Comparison of ENCODE assay signal across 12 mouse cellular contexts in genomic region chr4:142475632-142476031, GRCm38 (mm10).
DNase-seq lines count a peak whose midpoint lies in the region; ATAC-seq lines count a peak whose summit lies in the region.
"Had no signal": no experiment of that assay in that cellular context is flagged by ENCODE, and none has a peak within 500 bp of the region (broad histone marks: within the 10 kb centered on the region; RNA-seq: fewer than 3 reads in every experiment).

No protein-coding gene starts in this region.

- no peaks in the 10 kb centered on the region for H3K9me3 ChIP-seq in limb, embryonic 12.5 days
- H3K9me3 ChIP-seq in limb, embryonic 10.5 days (replicated peaks) = no peaks in the 10 kb centered on the region
- no peaks in the 10 kb centered on the region for H3K9me3 ChIP-seq in embryonic facial prominence, embryonic 13.5 days
- no peaks in the 10 kb centered on the region for H3K9me3 ChIP-seq in hindbrain, embryonic 12.5 days (replicated peaks)
- H3K9me3 ChIP-seq in midbrain, embryonic 15.5 days = no peaks in the 10 kb centered on the region
- H3K9me3 ChIP-seq: megakaryocyte, embryonic 14.5 days had no signal

- H3K27ac ChIP-seq in limb, embryonic 12.5 days = no peak overlapping the region
- H3K27ac ChIP-seq in limb, embryonic 10.5 days = no peak overlapping the region
- H3K27ac ChIP-seq in embryonic facial prominence, embryonic 13.5 days = no peak overlapping the region
- H3K27ac ChIP-seq in hindbrain, embryonic 12.5 days = no peak overlapping the region
- no peak overlapping the region for H3K27ac ChIP-seq in midbrain, embryonic 15.5 days
- H3K27ac ChIP-seq: kidney, postnatal 0 days had no signal

- no peak for DNase-seq in limb, embryonic 10.5 days (ENCODE audit: low spot score)
- DNase-seq in ovary, adult 18-20 months (ENCODE audit: low spot score) = no peak
- no peak for DNase-seq in T-cell, adult 2 months (ENCODE audit: low spot score)
- no peak for DNase-seq in kidney, postnatal 10 days
- DNase-seq: thymus, postnatal 36 days had no signal

- H3K27me3 ChIP-seq in limb, embryonic 12.5 days = no peaks in the 10 kb centered on the region
- 0 out of 2 replicates have a peak, but pooled peaks cover 6% of the 10 kb centered on the region for H3K27me3 ChIP-seq in limb, embryonic 10.5 days (ENCODE audit: low read depth, poor library complexity, severe bottlenecking)
- no peaks in the 10 kb centered on the region for H3K27me3 ChIP-seq in embryonic facial prominence, embryonic 13.5 days
- H3K27me3 ChIP-seq in hindbrain, embryonic 12.5 days = no peaks in the 10 kb centered on the region
- no peaks in the 10 kb centered on the region for H3K27me3 ChIP-seq in midbrain, embryonic 15.5 days (replicated peaks)
- H3K27me3 ChIP-seq: CH12.LX had no signal

- no peak overlapping the region for H3K9ac ChIP-seq in limb, embryonic 12.5 days (replicated peaks)
- 0 out of 2 replicates have a peak overlapping the region, but pooled peaks have one; percentile 22 for H3K9ac ChIP-seq in embryonic facial prominence, embryonic 13.5 days
- H3K9ac ChIP-seq in hindbrain, embryonic 12.5 days = no peak overlapping the region
- peak overlapping the region; percentile 16; the same call in 1 of the 2 replicates for H3K9ac ChIP-seq in midbrain, embryonic 15.5 days

- 81% methylated on average over 10 of the region's 10 CpGs for WGBS in limb, embryonic 12.5 days
- 83% methylated on average over 10 of the region's 10 CpGs for WGBS in limb, embryonic 10.5 days
- WGBS in embryonic facial prominence, embryonic 13.5 days = 75% methylated on average over 10 of the region's 10 CpGs
- WGBS in hindbrain, embryonic 12.5 days = 81% methylated on average over 10 of the region's 10 CpGs
- WGBS in midbrain, embryonic 15.5 days = 75% methylated on average over 10 of the region's 10 CpGs

- H3K4me1 ChIP-seq in limb, embryonic 12.5 days (replicated peaks) = peaks cover 15% of the 10 kb centered on the region; the same call in 1 of the 2 replicates
- peaks cover 8% of the 10 kb centered on the region; the same call in 1 of the 2 replicates for H3K4me1 ChIP-seq in limb, embryonic 10.5 days
- peaks cover 32% of the 10 kb centered on the region for H3K4me1 ChIP-seq in embryonic facial prominence, embryonic 13.5 days
- H3K4me1 ChIP-seq in hindbrain, embryonic 12.5 days = peaks cover 15% of the 10 kb centered on the region
- peaks cover 31% of the 10 kb centered on the region for H3K4me1 ChIP-seq in midbrain, embryonic 15.5 days
- H3K4me1 ChIP-seq: megakaryocyte, embryonic 14.5 days had no signal

- H3K36me3 ChIP-seq in limb, embryonic 12.5 days = no peaks in the 10 kb centered on the region
- H3K36me3 ChIP-seq in limb, embryonic 10.5 days = no peaks in the 10 kb centered on the region
- H3K36me3 ChIP-seq in embryonic facial prominence, embryonic 13.5 days = no peaks in the 10 kb centered on the region
- no peaks in the 10 kb centered on the region for H3K36me3 ChIP-seq in hindbrain, embryonic 12.5 days
- H3K36me3 ChIP-seq in midbrain, embryonic 15.5 days (replicated peaks) = no peaks in the 10 kb centered on the region

- peak overlapping the region; percentile 18 for H3K4me3 ChIP-seq in limb, embryonic 12.5 days (replicated peaks)
- no peak overlapping the region for H3K4me3 ChIP-seq in limb, embryonic 10.5 days
- peak overlapping the region; percentile 25 for H3K4me3 ChIP-seq in embryonic facial prominence, embryonic 13.5 days
- H3K4me3 ChIP-seq in hindbrain, embryonic 12.5 days = peak overlapping the region; percentile 13
- peak overlapping the region; percentile 34 for H3K4me3 ChIP-seq in midbrain, embryonic 15.5 days
- H3K4me3 ChIP-seq: megakaryocyte, embryonic 14.5 days had no signal

- no peak for ATAC-seq in limb, embryonic 12.5 days (ENCODE audit: insufficient number of reproducible peaks, insufficient read depth, low FRiP score, low TSS enrichment, low read depth)
- ATAC-seq in embryonic facial prominence, embryonic 13.5 days (ENCODE audit: insufficient number of reproducible peaks, insufficient read depth, low FRiP score, low TSS enrichment, low read depth) = no peak
- no peak for ATAC-seq in hindbrain, embryonic 12.5 days (ENCODE audit: low FRiP score)
- no peak for ATAC-seq in midbrain, embryonic 15.5 days (replicated peaks)

- H3K4me2 ChIP-seq in limb, embryonic 12.5 days = peak overlapping the region; percentile 46
- H3K4me2 ChIP-seq in embryonic facial prominence, embryonic 13.5 days = peak overlapping the region; percentile 48
- peak overlapping the region; percentile 39 for H3K4me2 ChIP-seq in hindbrain, embryonic 12.5 days (replicated peaks)
- H3K4me2 ChIP-seq in midbrain, embryonic 15.5 days = peak overlapping the region; percentile 53

Comparison
In these comparisons a context has a peak if more than half of its experiments do, and no peak if none do; other contexts are left out.
1. H3K9ac ChIP-seq: peak in embryonic facial prominence, embryonic 13.5 days (single experiment) and midbrain, embryonic 15.5 days (single experiment); none in limb, embryonic 12.5 days (single experiment) and hindbrain, embryonic 12.5 days (single experiment).
2. Peak in every context shown above with its lines, with median percentiles within 50 percentile points of each other: H3K4me2 ChIP-seq.